Comparison of ENCODE assay signal across 8 mouse cellular contexts in the genomic region with DNA sequence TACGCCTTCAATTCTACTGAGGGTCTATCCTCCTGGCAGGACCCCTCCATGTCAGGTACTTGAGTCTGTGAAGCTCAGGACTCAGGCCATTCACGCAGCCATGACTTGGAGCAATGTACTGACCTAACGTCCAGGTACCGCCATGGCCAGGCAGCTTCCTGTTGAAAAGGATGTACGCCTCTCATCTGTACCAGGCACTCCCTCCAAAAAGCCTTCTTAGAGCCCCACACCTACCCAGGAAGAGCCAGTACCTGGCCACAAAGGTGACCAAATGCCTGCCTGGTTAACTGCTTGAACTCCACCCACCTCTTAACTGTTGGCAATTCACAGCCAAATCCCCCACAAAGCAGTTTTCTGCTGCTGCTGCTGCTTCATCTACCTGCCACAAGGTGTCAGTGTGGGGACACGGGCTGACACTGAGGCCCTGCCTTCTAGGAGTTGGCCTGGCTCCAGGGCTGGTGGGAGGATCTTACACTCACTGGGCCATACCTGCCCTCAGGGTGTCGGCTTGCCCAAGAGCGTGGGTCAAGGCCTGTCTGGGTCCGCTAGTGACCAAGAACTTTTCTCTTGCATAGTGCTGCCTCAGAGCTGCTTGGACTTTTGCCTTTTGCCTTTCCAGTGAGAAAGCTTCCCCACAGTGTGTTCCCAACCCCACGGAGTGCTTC. TPM values are rescaled to one million over a fixed set of nuclear protein-coding genes. Genes with fewer than 3 reads are reported as not detected.
DNase-seq lines count a peak whose midpoint lies in the region; ATAC-seq and TF ChIP-seq lines count a peak whose summit lies in the region.

No protein-coding gene starts in this region.

- no peaks in the 10 kb centered on the region for H3K4me1 ChIP-seq in bone marrow, adult 2 months (ENCODE audit: control insufficient read depth, insufficient read depth, low read length)
- peaks cover 8% of the 10 kb centered on the region for H3K4me1 ChIP-seq in embryonic facial prominence, embryonic 15.5 days
- peaks cover 16% of the 10 kb centered on the region for H3K4me1 ChIP-seq in heart, embryonic 10.5 days
- H3K4me1 ChIP-seq in kidney, embryonic 14.5 days (ENCODE audit: control insufficient read depth, insufficient read depth, low read length): no peaks in the 10 kb centered on the region; the same call in 1 of the 2 replicates
- H3K4me1 ChIP-seq in limb, embryonic 14.5 days (ENCODE audit: control insufficient read depth, insufficient read depth, low read length): no peaks in the 10 kb centered on the region
- H3K4me1 ChIP-seq in midbrain, postnatal 0 days (ENCODE audit: insufficient read depth, low read length): no peaks in the 10 kb centered on the region

- peak; percentile 42 to 55 for DNase-seq in B cell, adult 2 months
- DNase-seq in heart, embryonic 10.5 days (ENCODE audit: low spot score): peak; percentile 87
- peak; percentile 82 for DNase-seq in limb, embryonic 14.5 days (ENCODE audit: low spot score)
- peak; percentile 86 for DNase-seq in midbrain, postnatal 0 days (ENCODE audit: low spot score)
- peak; percentile 15 to 45 for DNase-seq in spleen, postnatal 14 days (ENCODE audit: low spot score in 2 of 2)

- H3K9ac ChIP-seq in embryonic facial prominence, embryonic 15.5 days: no peak overlapping the region
- no peak overlapping the region for H3K9ac ChIP-seq in kidney, embryonic 14.5 days (ENCODE audit: low read depth, low read length)
- no peak overlapping the region for H3K9ac ChIP-seq in limb, embryonic 14.5 days (ENCODE audit: low read depth, low read length, severe bottlenecking)
- H3K9ac ChIP-seq in midbrain, postnatal 0 days (replicated peaks; ENCODE audit: low read length, poor library complexity, severe bottlenecking): no peak overlapping the region

- 34% methylated on average over 10 of the region's 10 CpGs for WGBS in bone marrow, adult 2 months
- WGBS in embryonic facial prominence, embryonic 15.5 days: 44% methylated on average over 10 of the region's 10 CpGs
- 42% methylated on average over 10 of the region's 10 CpGs for WGBS in heart, embryonic 10.5 days
- 37% methylated on average over 10 of the region's 10 CpGs for WGBS in kidney, embryonic 14.5 days
- 44% methylated on average over 10 of the region's 10 CpGs for WGBS in limb, embryonic 14.5 days
- 41% methylated on average over 10 of the region's 10 CpGs for WGBS in midbrain, postnatal 0 days

- no peaks in the 10 kb centered on the region for H3K36me3 ChIP-seq in embryonic facial prominence, embryonic 15.5 days
- H3K36me3 ChIP-seq in heart, embryonic 10.5 days: no peaks in the 10 kb centered on the region
- no peaks in the 10 kb centered on the region for H3K36me3 ChIP-seq in kidney, embryonic 14.5 days (ENCODE audit: control insufficient read depth, insufficient read depth, low read length)
- no peaks in the 10 kb centered on the region for H3K36me3 ChIP-seq in limb, embryonic 14.5 days (ENCODE audit: control insufficient read depth, insufficient read depth, low read length)
- H3K36me3 ChIP-seq in midbrain, postnatal 0 days (ENCODE audit: insufficient read depth, low read length): no peaks in the 10 kb centered on the region

- TF ChIP-seq POLR2A in bone marrow, adult 2 months (IDR thresholded peaks at IDR 0.05; ENCODE audit: borderline replicate concordance, control insufficient read depth, low read depth, low read length): no peak
- TF ChIP-seq POLR2A in limb, embryonic 14.5 days (IDR thresholded peaks at IDR 0.05; ENCODE audit: borderline replicate concordance, extremely low read depth, insufficient read depth, insufficient read length): no peak

- peak; percentile 90 for TF ChIP-seq CTCF in bone marrow, adult 2 months (IDR thresholded peaks at IDR 0.05; ENCODE audit: control insufficient read depth, insufficient read depth, low read length)
- TF ChIP-seq CTCF in midbrain, postnatal 0 days (IDR thresholded peaks at IDR 0.05): peak; percentile 95

- H3K9me3 ChIP-seq in embryonic facial prominence, embryonic 15.5 days (replicated peaks): no peaks in the 10 kb centered on the region
- H3K9me3 ChIP-seq in heart, embryonic 10.5 days: no peaks in the 10 kb centered on the region
- no peaks in the 10 kb centered on the region for H3K9me3 ChIP-seq in kidney, embryonic 14.5 days (ENCODE audit: control insufficient read depth, low read length)
- no peaks in the 10 kb centered on the region for H3K9me3 ChIP-seq in limb, embryonic 14.5 days (ENCODE audit: control insufficient read depth, low read length)
- H3K9me3 ChIP-seq in midbrain, postnatal 0 days (ENCODE audit: low read length): no peaks in the 10 kb centered on the region

- H3K27me3 ChIP-seq in embryonic facial prominence, embryonic 15.5 days: no peaks in the 10 kb centered on the region; the same call in 1 of the 2 replicates
- peaks cover 13% of the 10 kb centered on the region; the same call in 1 of the 2 replicates for H3K27me3 ChIP-seq in heart, embryonic 10.5 days (ENCODE audit: insufficient read depth, poor library complexity, severe bottlenecking)
- no peaks in the 10 kb centered on the region for H3K27me3 ChIP-seq in kidney, embryonic 14.5 days (ENCODE audit: control insufficient read depth, insufficient read depth, low read length)
- H3K27me3 ChIP-seq in limb, embryonic 14.5 days (ENCODE audit: control insufficient read depth, insufficient read depth, low read length): no peaks in the 10 kb centered on the region
- H3K27me3 ChIP-seq in midbrain, postnatal 0 days (ENCODE audit: insufficient read depth, low read length): no peaks in the 10 kb centered on the region

- no peak overlapping the region for H3K4me2 ChIP-seq in embryonic facial prominence, embryonic 15.5 days (replicated peaks)
- no peak overlapping the region for H3K4me2 ChIP-seq in kidney, embryonic 14.5 days (replicated peaks; ENCODE audit: low read depth, low read length)
- H3K4me2 ChIP-seq in limb, embryonic 14.5 days (replicated peaks; ENCODE audit: low read depth, low read length, severe bottlenecking): no peak overlapping the region
- no peak overlapping the region for H3K4me2 ChIP-seq in midbrain, postnatal 0 days (ENCODE audit: low read depth, low read length, poor library complexity, severe bottlenecking)

- no peak overlapping the region for H3K27ac ChIP-seq in bone marrow, adult 2 months (ENCODE audit: control insufficient read depth, insufficient read depth, low read depth, low read length, poor library complexity)
- H3K27ac ChIP-seq in embryonic facial prominence, embryonic 15.5 days (replicated peaks): no peak overlapping the region
- H3K27ac ChIP-seq in heart, embryonic 10.5 days: 0 out of 2 replicates have a peak overlapping the region, but pooled peaks have one; percentile 42
- no peak overlapping the region for H3K27ac ChIP-seq in kidney, embryonic 14.5 days (ENCODE audit: low read depth, low read length)
- no peak overlapping the region for H3K27ac ChIP-seq in limb, embryonic 14.5 days (replicated peaks; ENCODE audit: low read depth, low read length)
- no peak overlapping the region for H3K27ac ChIP-seq in midbrain, postnatal 0 days (ENCODE audit: low read depth, low read length)

- 0 out of 2 replicates have a peak, but pooled peaks have one; percentile 20 for ATAC-seq in embryonic facial prominence, embryonic 15.5 days (ENCODE audit: insufficient number of reproducible peaks, low FRiP score, low TSS enrichment, low read depth)
- peak; percentile 87 for ATAC-seq in kidney, embryonic 14.5 days (ENCODE audit: low FRiP score, low TSS enrichment)
- peak; percentile 77; the same call in 1 of the 2 replicates for ATAC-seq in limb, embryonic 14.5 days (ENCODE audit: low FRiP score, low read depth)
- ATAC-seq in midbrain, postnatal 0 days (ENCODE audit: low FRiP score): peak; percentile 64; the same call in 1 of the 2 replicates

- no peak overlapping the region for H3K4me3 ChIP-seq in bone marrow, adult 2 months (replicated peaks; ENCODE audit: control insufficient read depth, low read depth, low read length)
- no peak overlapping the region for H3K4me3 ChIP-seq in embryonic facial prominence, embryonic 15.5 days (replicated peaks)
- H3K4me3 ChIP-seq in heart, embryonic 10.5 days: no peak overlapping the region
- no peak overlapping the region for H3K4me3 ChIP-seq in kidney, embryonic 14.5 days (ENCODE audit: low read length)
- no peak overlapping the region for H3K4me3 ChIP-seq in limb, embryonic 14.5 days (replicated peaks; ENCODE audit: low read length)
- no peak overlapping the region for H3K4me3 ChIP-seq in midbrain, postnatal 0 days (ENCODE audit: low read depth, low read length)

RNA-seq across cellular contexts. Expression of gene Sctr, which starts 26.2 kb away (rescaled TPM):
- not detected in 2 replicates for polyA plus RNA-seq in bone marrow, adult 2 months (2011; ENCODE audit: insufficient read depth, insufficient read length, low replicate concordance, missing spikeins)
- polyA plus RNA-seq in embryonic facial prominence, embryonic 15.5 days (2015; fragmentation: Nextera tagmentation; extraction: Ambion mirVana): 0.08 and 0.20 TPM in 2 replicates
- polyA plus RNA-seq in heart, embryonic 10.5 days (2016; fragmentation: Nextera tagmentation; extraction: Ambion mirVana): not detected in 2 replicates
- 0.34 and 0.40 TPM in 2 replicates for polyA plus RNA-seq in kidney, embryonic 14.5 days (2014; fragmentation: Nextera tagmentation; extraction: Ambion mirVana)
- 0.55 and 0.82 TPM in 2 replicates for polyA plus RNA-seq in limb, embryonic 14.5 days (2012; rRNA removed)
- 0.29 TPM in 1 of 2 replicates, not detected in the other for polyA plus RNA-seq in limb, embryonic 14.5 days (2014; fragmentation: Nextera tagmentation; extraction: Ambion mirVana)
- total RNA-seq in midbrain, postnatal 0 days (2014; rRNA removed): 0.66 and 1.6 TPM in 2 replicates
- 1.00 and 1.0 TPM in 2 replicates for polyA plus RNA-seq in midbrain, postnatal 0 days (2015; fragmentation: Nextera tagmentation; extraction: Ambion mirVana)

RNA-seq across cellular contexts. Expression of gene Cfap221, which starts 35.9 kb away (rescaled TPM):
- not detected in 2 replicates for polyA plus RNA-seq in bone marrow, adult 2 months (2011; ENCODE audit: insufficient read depth, insufficient read length, low replicate concordance, missing spikeins)
- 0.55 and 1.5 TPM in 2 replicates for polyA plus RNA-seq in embryonic facial prominence, embryonic 15.5 days (2015; fragmentation: Nextera tagmentation; extraction: Ambion mirVana)
- polyA plus RNA-seq in heart, embryonic 10.5 days (2016; fragmentation: Nextera tagmentation; extraction: Ambion mirVana): not detected in 2 replicates
- polyA plus RNA-seq in kidney, embryonic 14.5 days (2014; fragmentation: Nextera tagmentation; extraction: Ambion mirVana): 0.21 and 0.35 TPM in 2 replicates
- 0.06 TPM in 1 of 2 replicates, not detected in the other for polyA plus RNA-seq in limb, embryonic 14.5 days (2012; rRNA removed)
- 0.18 TPM in 1 of 2 replicates, not detected in the other for polyA plus RNA-seq in limb, embryonic 14.5 days (2014; fragmentation: Nextera tagmentation; extraction: Ambion mirVana)
- total RNA-seq in midbrain, postnatal 0 days (2014; rRNA removed): 0.55 TPM in 1 of 2 replicates, not detected in the other
- 0.13 and 0.63 TPM in 2 replicates for polyA plus RNA-seq in midbrain, postnatal 0 days (2015; fragmentation: Nextera tagmentation; extraction: Ambion mirVana)

RNA-seq across cellular contexts. Expression of gene Tmem37, which starts 40.9 kb away (rescaled TPM):
- polyA plus RNA-seq in bone marrow, adult 2 months (2011; ENCODE audit: insufficient read depth, insufficient read length, low replicate concordance, missing spikeins): 2.0 and 5.8 TPM in 2 replicates
- 9.9 and 11.4 TPM in 2 replicates for polyA plus RNA-seq in embryonic facial prominence, embryonic 15.5 days (2015; fragmentation: Nextera tagmentation; extraction: Ambion mirVana)
- polyA plus RNA-seq in heart, embryonic 10.5 days (2016; fragmentation: Nextera tagmentation; extraction: Ambion mirVana): 17.5 and 22.5 TPM in 2 replicates
- polyA plus RNA-seq in kidney, embryonic 14.5 days (2014; fragmentation: Nextera tagmentation; extraction: Ambion mirVana): 40.5 and 44.1 TPM in 2 replicates
- 6.2 and 9.7 TPM in 2 replicates for polyA plus RNA-seq in limb, embryonic 14.5 days (2012; rRNA removed)
- polyA plus RNA-seq in limb, embryonic 14.5 days (2014; fragmentation: Nextera tagmentation; extraction: Ambion mirVana): 7.1 and 9.7 TPM in 2 replicates
- total RNA-seq in midbrain, postnatal 0 days (2014; rRNA removed): 2.7 and 4.0 TPM in 2 replicates
- 6.9 and 7.5 TPM in 2 replicates for polyA plus RNA-seq in midbrain, postnatal 0 days (2015; fragmentation: Nextera tagmentation; extraction: Ambion mirVana)

Comparison
In these comparisons a context has a peak if more than half of its experiments do, and no peak if none do; other contexts are left out.
1. DNase-seq: peak in every context shown above with its lines; median percentile 87 in heart, embryonic 10.5 days; 86 in midbrain, postnatal 0 days; 82 in limb, embryonic 14.5 days; 48 in B cell, adult 2 months; 30 in spleen, postnatal 14 days.
2. ATAC-seq: peak in every context shown above with its lines; median percentile 87 in kidney, embryonic 14.5 days; 77 in limb, embryonic 14.5 days; 64 in midbrain, postnatal 0 days; 20 in embryonic facial prominence, embryonic 15.5 days.